Mouse (Mus musculus) CD4-positive, CD25-positive, alpha-beta regulatory T cell, adult 9 weeks (primary cell): ENCODE results near the gene Ufd1. TPM values are rescaled to one million over a fixed set of nuclear protein-coding genes. Genes with fewer than 3 reads are reported as not detected.

ENCODE experiments used
- polyA plus RNA-seq: library from polyadenylated mRNA; unstranded; fragments of 100-300 nt; shearing (Covaris generic); gene quantifications from one replicate; pipeline ENCODE4 v1.2.1, GENCODE M21; 2017

The Ufd1 gene
- polyA plus RNA-seq = 158 TPM

DNA sequence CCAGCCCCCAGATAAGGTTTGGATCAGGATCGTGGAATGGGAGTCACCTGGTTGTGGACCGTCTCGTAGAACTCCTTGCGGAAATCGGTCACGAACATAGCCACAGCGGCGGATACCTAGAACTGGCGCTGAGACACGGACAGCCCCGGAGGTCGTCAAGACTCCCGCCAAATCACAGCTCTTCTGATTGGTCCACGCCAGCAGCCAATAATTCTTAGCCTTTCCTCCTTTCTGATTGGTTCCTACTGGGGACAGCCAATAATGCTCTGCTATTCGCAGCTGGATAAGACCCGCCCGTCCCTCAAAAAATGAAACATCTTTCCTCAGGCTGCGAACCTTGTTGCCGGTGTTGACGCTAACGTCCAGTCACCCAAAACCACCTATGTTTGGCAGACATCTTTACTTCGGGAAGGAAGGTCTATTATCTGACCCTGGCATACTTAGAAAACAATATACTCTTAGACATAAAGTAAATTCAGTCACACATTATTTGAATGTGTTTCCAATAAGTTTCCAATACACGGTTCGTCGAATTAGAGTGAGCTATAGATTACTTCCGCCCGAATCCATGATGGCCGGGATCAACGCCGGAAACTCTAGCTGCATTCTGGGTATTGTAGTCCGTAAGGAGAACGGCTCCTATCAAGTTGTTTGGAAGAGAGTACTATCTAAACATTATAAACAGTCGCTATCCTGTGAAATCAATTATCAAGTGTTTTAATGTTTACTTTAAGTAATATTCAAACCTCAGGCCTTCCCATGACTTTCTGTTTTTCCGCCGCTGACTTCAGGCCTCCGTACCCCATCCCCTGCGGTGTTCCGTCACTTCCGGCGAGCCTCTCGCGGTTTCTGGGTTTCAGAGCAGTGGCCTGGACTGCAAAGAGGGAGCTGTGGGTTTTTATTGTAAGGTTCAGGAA lies at the start of gene Ufd1, which contains the start of gene Cdc45:
TSS of gene Ufd1 (plus strand) at position 312 of the 917 bp plus-strand sequence.
TSS of gene Cdc45 (minus strand) at position 520 of the 917 bp plus-strand sequence.

GRCm38 (mm10) chr16:18776556-18777100 lies 35.0 kb upstream of the Ufd1 start, which contains the start of gene Cldn5:
TSS of gene Cldn5 (plus strand) at chr16:18776847.

GRCm38 (mm10) chr16:18836468-18837208 lies 25.1 kb downstream of the Ufd1 start, which contains the start of the genes 2510002D24Rik and Gm28539:
TSS of gene 2510002D24Rik (plus strand) at chr16:18836578.
TSS of gene Gm28539 (plus strand) at chr16:18836584.

DNA sequence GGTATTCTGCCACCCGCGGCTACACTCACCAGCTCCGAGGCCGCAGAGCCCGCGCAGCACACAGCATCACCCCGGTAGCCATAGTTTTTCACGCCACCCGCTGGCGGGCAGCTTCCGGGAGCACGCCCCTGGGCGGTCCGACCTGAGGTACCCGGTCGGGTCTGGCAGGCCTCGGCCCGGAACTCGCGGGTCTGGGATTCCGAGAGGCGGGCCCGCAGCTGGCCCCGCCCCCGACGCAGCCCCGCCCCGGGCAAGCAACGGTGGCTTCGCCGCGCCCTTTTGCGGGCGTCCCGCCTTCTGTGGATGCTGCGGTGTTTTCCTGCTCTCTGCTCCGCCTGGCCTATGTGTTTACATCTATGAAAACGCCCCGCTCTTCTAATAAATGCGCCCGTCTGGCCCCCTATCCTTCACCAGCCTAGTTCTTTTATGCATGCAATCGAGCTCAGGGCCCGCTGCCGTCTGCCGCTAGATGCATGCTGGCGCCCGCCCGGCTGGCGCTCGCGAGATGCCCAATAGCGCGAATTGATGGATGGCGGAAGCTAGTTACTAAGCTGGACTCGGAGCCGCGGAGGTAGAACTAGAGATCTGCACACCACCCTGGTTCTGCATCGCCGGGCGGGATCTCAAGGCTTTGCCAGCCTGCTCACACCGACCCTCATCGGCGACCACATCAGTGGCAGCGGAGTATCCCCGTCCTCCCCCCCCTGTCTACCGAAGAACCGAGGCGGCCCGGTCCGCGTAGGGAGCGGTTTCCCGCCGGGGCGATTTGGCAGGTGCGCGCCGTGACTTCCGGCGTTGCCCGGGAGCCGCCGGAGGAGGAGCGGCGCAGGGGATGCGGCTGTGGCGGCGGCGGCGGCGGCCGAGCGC lies 65.1 kb downstream of the Ufd1 start, which contains the start of the genes Mrpl40 and Hira:
TSS of gene Mrpl40 (minus strand) at position 421 of the 867 bp plus-strand sequence.
TSS of gene Hira (plus strand) at position 596 of the 867 bp plus-strand sequence.

Other genes starting within 250 kb of the Ufd1 start
- not detected for gene Tbx1, start 221.1 kb upstream of the Ufd1 start, polyA plus RNA-seq
- gene Gp1bb, start 189.4 kb upstream of the Ufd1 start, polyA plus RNA-seq = not detected
- not detected for gene Gm49601, start 185.4 kb upstream of the Ufd1 start, polyA plus RNA-seq
- 0.33 TPM for gene Sept5, start 181.8 kb upstream of the Ufd1 start, polyA plus RNA-seq
- not detected for gene Cldn5, start 34.9 kb upstream of the Ufd1 start, polyA plus RNA-seq
- gene Cdc45, start 208 bp downstream of the Ufd1 start, polyA plus RNA-seq = 7.2 TPM
- 74.0 TPM for gene 2510002D24Rik, start 24.8 kb downstream of the Ufd1 start, polyA plus RNA-seq
- gene Gm28539, start 24.8 kb downstream of the Ufd1 start, polyA plus RNA-seq = not detected
- gene Mrpl40, start 65.1 kb downstream of the Ufd1 start, polyA plus RNA-seq = 104 TPM
- 8.0 TPM for gene Hira, start 65.3 kb downstream of the Ufd1 start, polyA plus RNA-seq